Mouse (Mus musculus) intestine, postnatal 0 days (tissue): ENCODE results near the gene Atp5f1. TPM values are rescaled to one million over a fixed set of nuclear protein-coding genes. Genes with fewer than 3 reads are reported as not detected.
"Not testable (repeated sequence)": the region's sequence is repeated elsewhere in the genome, so short reads cannot be mapped to it uniquely, and the experiment has no call there.

ENCODE experiments used
- ATAC-seq: fragments of 200-750 bp; cut with Nextera tagmentation; 2 replicates; pipeline ENCODE4 v1.8.0; 2017; ENCODE audit warnings: mild to moderate bottlenecking, moderate TSS enrichment, moderate library complexity
- H3K27ac ChIP-seq: fragments of 300-500 bp; sonication (generic); 2 replicates; pipeline ENCODE4 v1.5.1; 2014; ENCODE audit warnings: mild to moderate bottlenecking, low read depth, low read length, moderate library complexity
- H3K27me3 ChIP-seq: fragments of 300-500 bp; sonication (generic); replicated peaks from 2 replicates; pipeline ENCODE4 v1.6.1; 2014; ENCODE audit warnings: low read length, mixed read lengths; ENCODE audit not compliant: control insufficient read depth, insufficient read depth
- H3K36me3 ChIP-seq: fragments of 300-500 bp; sonication (generic); 2 replicates; pipeline ENCODE4 v1.6.1; 2014; ENCODE audit warnings: mild to moderate bottlenecking, moderate library complexity; ENCODE audit not compliant: control insufficient read depth, insufficient read depth
- H3K4me1 ChIP-seq: fragments of 300-500 bp; sonication (generic); replicated peaks from 2 replicates; pipeline ENCODE4 v1.6.1; 2014; ENCODE audit warnings: antibody characterized with exemption, low read length, mixed read lengths; ENCODE audit not compliant: control insufficient read depth, insufficient read depth
- H3K4me2 ChIP-seq: fragments of 300-500 bp; sonication (generic); replicated peaks from 2 replicates; pipeline ENCODE4 v1.6.1; 2014; ENCODE audit warnings: low read depth, mild to moderate bottlenecking, moderate library complexity
- H3K4me3 ChIP-seq: fragments of 300-500 bp; sonication (generic); 2 replicates; pipeline ENCODE4 v1.5.1; 2014; ENCODE audit warnings: low read depth, low read length
- H3K9ac ChIP-seq: fragments of 300-500 bp; sonication (generic); 2 replicates; pipeline ENCODE4 v1.6.1; 2014; ENCODE audit warnings: mild to moderate bottlenecking, low read depth, low read length
- H3K9me3 ChIP-seq: fragments of 300-500 bp; sonication (generic); 2 replicates; pipeline ENCODE4 v1.6.1; 2016; ENCODE audit warnings: mixed run types; ENCODE audit not compliant: control insufficient read depth
- CTCF ChIP-seq: sonication (generic); IDR thresholded peaks from 2 replicates; pipeline ENCODE4 v1.5.1; 2016; ENCODE audit warnings: low read depth, mild to moderate bottlenecking, control low read depth, antibody characterized with exemption, moderate library complexity
- WGBS: fragments of 180-500 bp; shearing (Covaris S2); extraction: QIAGEN DNeasy Blood & Tissue Kit; methylation state at CpG from one replicate; pipeline ENCODE4 v1.1.7; 2014; 5-methylcytosine and 5-hydroxymethylcytosine counted together
- polyA plus RNA-seq: library from polyadenylated mRNA; unstranded; fragments of >200 nt; fragmentation: Nextera tagmentation; extraction: Ambion mirVana; gene quantifications from 2 replicates; pipeline ENCODE4 v1.2.1, GENCODE M21; 2015

The Atp5f1 gene
- polyA plus RNA-seq, 1 experiment from 2014 or later: 605 TPM

GRCm38 (mm10) chr3:105924616-105925015 is 35.3 kb downstream of the Atp5f1 start:
- no peak for ATAC-seq

GRCm38 (mm10) chr3:105921959-105922358 is 37.9 kb downstream of the Atp5f1 start:
- H3K27me3 ChIP-seq: no peaks in the 10 kb centered on the region
- H3K36me3 ChIP-seq: no peaks in the 10 kb centered on the region
- WGBS: 62% methylated on average over 2 of the region's 2 CpGs
- no peak overlapping the region for H3K9ac ChIP-seq
- no peaks in the 10 kb centered on the region for H3K9me3 ChIP-seq
- ATAC-seq: no peak
- no peak overlapping the region for H3K4me2 ChIP-seq
- TF ChIP-seq CTCF: no peak
- H3K4me1 ChIP-seq: no peaks in the 10 kb centered on the region
- no peak overlapping the region for H3K4me3 ChIP-seq
- H3K27ac ChIP-seq: no peak overlapping the region

More at GRCm38 (mm10) chr3:105924616-105925015, 35.3 kb downstream of the Atp5f1 start:
- Histone ChIP-seq H3K36me3 (no peaks in the 10 kb centered on the region), H3K27me3 (no peaks in the 10 kb centered on the region), H3K27ac (no peak overlapping the region), H3K4me3 (no peak overlapping the region), H3K4me1 (no peaks in the 10 kb centered on the region), H3K9me3 (no peaks in the 10 kb centered on the region), H3K9ac (no peak overlapping the region), H3K4me2 (no peak overlapping the region)
- WGBS: 81% methylated on average over 9 of the region's 9 CpGs
- TF ChIP-seq CTCF: no peak

- H3K27ac ChIP-seq, H3K4me2 ChIP-seq, H3K9ac ChIP-seq, H3K4me1 ChIP-seq, H3K36me3 ChIP-seq, H3K9me3 ChIP-seq, H3K27me3 ChIP-seq, ATAC-seq, H3K4me3 ChIP-seq: not testable (repeated sequence)
Measured at GRCm38 (mm10) chr3:105920743-105921142, 39.2 kb downstream of the Atp5f1 start.

GRCm38 (mm10) chr3:105918355-105918745 is 41.5 kb downstream of the Atp5f1 start:
- H3K9ac ChIP-seq: no peak overlapping the region
- no peaks in the 10 kb centered on the region for H3K36me3 ChIP-seq
- H3K4me3 ChIP-seq: no peak overlapping the region
- H3K9me3 ChIP-seq: no peaks in the 10 kb centered on the region
- H3K27me3 ChIP-seq: no peaks in the 10 kb centered on the region
- TF ChIP-seq CTCF: no peak
- no peak for ATAC-seq
- H3K4me2 ChIP-seq: no peak overlapping the region
- H3K4me1 ChIP-seq: no peaks in the 10 kb centered on the region
- H3K27ac ChIP-seq: no peak overlapping the region
- WGBS: 76% methylated on average over 3 of the region's 3 CpGs

- 77% methylated on average over 10 of the region's 10 CpGs for WGBS
Measured at GRCm38 (mm10) chr3:105917656-105918354, 42.1 kb downstream of the Atp5f1 start.

GRCm38 (mm10) chr3:105916455-105916854 is 43.4 kb downstream of the Atp5f1 start:
- H3K4me2 ChIP-seq, H3K27ac ChIP-seq, H3K9ac ChIP-seq, ATAC-seq, H3K36me3 ChIP-seq, H3K9me3 ChIP-seq, H3K4me1 ChIP-seq, H3K4me3 ChIP-seq, H3K27me3 ChIP-seq: not testable (repeated sequence)

More at GRCm38 (mm10) chr3:105917656-105918354, 42.1 kb downstream of the Atp5f1 start:
- Histone ChIP-seq H3K9ac (no peak overlapping the region), H3K4me1 (no peaks in the 10 kb centered on the region), H3K27ac (no peak overlapping the region), H3K27me3 (no peaks in the 10 kb centered on the region), H3K9me3 (no peaks in the 10 kb centered on the region), H3K4me2 (no peak overlapping the region), H3K4me3 (no peak overlapping the region), H3K36me3 (no peaks in the 10 kb centered on the region)
- no peak for TF ChIP-seq CTCF
- no peak for ATAC-seq

- Histone ChIP-seq H3K9me3 (no peaks in the 10 kb centered on the region), H3K4me2 (no peak overlapping the region), H3K27me3 (no peaks in the 10 kb centered on the region), H3K9ac (no peak overlapping the region), H3K36me3 (no peaks in the 10 kb centered on the region), H3K4me1 (no peaks in the 10 kb centered on the region), H3K27ac (no peak overlapping the region), H3K4me3 (no peak overlapping the region)
- ATAC-seq: no peak
- no peak for TF ChIP-seq CTCF
- 10% methylated on average over 1 of the region's 1 CpGs for WGBS
Measured at GRCm38 (mm10) chr3:105915281-105915680, 44.6 kb downstream of the Atp5f1 start.
